Mouse (Mus musculus): Measurements from ENCODE around the gene D630036H23Rik. TPM values are rescaled to one million over a fixed set of nuclear protein-coding genes. Genes with fewer than 3 reads are reported as not detected.

D630036H23Rik gene
- total RNA-seq, 2 experiments from 2014 or later = 2.5 to 3.5 TPM

Other genes with a start within 250 kb of the D630036H23Rik start
- gene Ankmy2, start 225.1 kb downstream of the D630036H23Rik start, total RNA-seq (2021) = 10 to 100 TPM; 44.6 to 45.5 TPM
- gene Bzw2, start 224.1 kb downstream of the D630036H23Rik start, total RNA-seq (2021) = 10 to 100 TPM; 51.0 to 61.0 TPM
- gene Lrrc72, start 128.8 kb downstream of the D630036H23Rik start, total RNA-seq (2021) = not detected
- 10 to 100 TPM in 1 of 2 experiments, 1 to 10 TPM in 1; 6.6 to 28.8 TPM for gene Sostdc1, start 68.0 kb downstream of the D630036H23Rik start, total RNA-seq (2021)
- 10 to 100 TPM in 1 of 2 experiments, 1 to 10 TPM in 1; 8.3 to 10.7 TPM for gene Ispd, start 731 bp downstream of the D630036H23Rik start, total RNA-seq (2021)